Mouse (Mus musculus): ENCODE results near the gene Pcgf1.

The Pcgf1 gene

GRCm38 (mm10) chr6:83077630-83078323 is at the start of gene Pcgf1:
TSS of gene Pcgf1 (plus strand) at chr6:83077869.
- no peak for DNase-seq

- DNase-seq: peak; percentile 83
Observed at GRCm38 (mm10) chr6:83029777-83030176, 47.9 kb upstream of the Pcgf1 start.

GRCm38 (mm10) chr6:83031111-83031510 is 46.6 kb upstream of the Pcgf1 start:
- peak; percentile 91 for DNase-seq

GRCm38 (mm10) chr6:83031921-83032590 is 45.6 kb upstream of the Pcgf1 start:
- peak; percentile 91 for DNase-seq

GRCm38 (mm10) chr6:83032769-83033191 is 44.9 kb upstream of the Pcgf1 start:
- peak; percentile 96 for DNase-seq

GRCm38 (mm10) chr6:83033249-83034185 is 44.2 kb upstream of the Pcgf1 start, which contains the start of the genes Dok1 and Loxl3:
TSS of gene Dok1 (minus strand) at chr6:83033471.
TSS of gene Loxl3 (plus strand) at chr6:83034173.
- peak; percentile 99 for DNase-seq

GRCm38 (mm10) chr6:83034463-83035055 is 43.1 kb upstream of the Pcgf1 start:
- DNase-seq: peak; percentile 92

GRCm38 (mm10) chr6:83037188-83037587 is 40.5 kb upstream of the Pcgf1 start:
- DNase-seq: peak; percentile 83

GRCm38 (mm10) chr6:83038496-83039012 is 39.1 kb upstream of the Pcgf1 start:
- peak; percentile 99 for DNase-seq

- peak; percentile 91 for DNase-seq
Observed at GRCm38 (mm10) chr6:83040601-83041000, 37.1 kb upstream of the Pcgf1 start.

GRCm38 (mm10) chr6:83043561-83043960 is 34.1 kb upstream of the Pcgf1 start:
- DNase-seq: peak; percentile 90

GRCm38 (mm10) chr6:83043993-83044392 is 33.7 kb upstream of the Pcgf1 start:
- peak; percentile 89 for DNase-seq

GRCm38 (mm10) chr6:83044742-83045141 is 32.9 kb upstream of the Pcgf1 start:
- peak; percentile 97 for DNase-seq

GRCm38 (mm10) chr6:83049367-83049766 is 28.3 kb upstream of the Pcgf1 start:
- DNase-seq: no peak

GRCm38 (mm10) chr6:83053136-83053960 is 24.3 kb upstream of the Pcgf1 start:
- DNase-seq: peak; percentile 95

GRCm38 (mm10) chr6:83054074-83054851 is 23.4 kb upstream of the Pcgf1 start, which contains the start of gene Aup1:
TSS of gene Aup1 (plus strand) at chr6:83054521.
- peak; percentile 100 for DNase-seq

- peak; percentile 94 for DNase-seq
Observed at GRCm38 (mm10) chr6:83054871-83055431, 22.7 kb upstream of the Pcgf1 start, which contains the start of gene Htra2. TSS of gene Htra2 (minus strand) at chr6:83055273.

GRCm38 (mm10) chr6:83057790-83058189 is 19.9 kb upstream of the Pcgf1 start, which contains the start of gene Dqx1:
TSS of gene Dqx1 (plus strand) at chr6:83057844.
- no peak for DNase-seq

- no peak for DNase-seq
Observed at GRCm38 (mm10) chr6:83058725-83059124, 18.9 kb upstream of the Pcgf1 start.

- DNase-seq: no peak
Observed at GRCm38 (mm10) chr6:83065995-83066394, 11.7 kb upstream of the Pcgf1 start.

Data from heart, adult 11 months (tissue).